Mouse (Mus musculus): ENCODE data around the gene Rnf150. TPM values are rescaled to one million over a fixed set of nuclear protein-coding genes. Genes with fewer than 3 reads are reported as not detected.

Rnf150 gene
- polyA plus RNA-seq, 1 experiment = 1.4 TPM

- TF ChIP-seq CTCF (IDR thresholded peaks at IDR 0.05; ENCODE audit: control insufficient read depth, insufficient read depth, low read length) = no peak
- TF ChIP-seq POLR2A (IDR thresholded peaks at IDR 0.05; ENCODE audit: borderline replicate concordance, control insufficient read depth, low read depth, low read length) = no peak
- H3K4me3 ChIP-seq (replicated peaks; ENCODE audit: control insufficient read depth, low read depth, low read length) = no peak overlapping the region
- 78% methylated on average over 4 of the region's 4 CpGs for WGBS
- H3K27ac ChIP-seq (ENCODE audit: control insufficient read depth, insufficient read depth, low read depth, low read length, poor library complexity) = no peak overlapping the region
- H3K4me1 ChIP-seq (ENCODE audit: control insufficient read depth, insufficient read depth, low read length) = no peaks in the 10 kb centered on the region; the same call in 1 of the 2 replicates
Observed at GRCm38 (mm10) chr8:82870840-82871490, 7.8 kb downstream of the Rnf150 start.

DNA sequence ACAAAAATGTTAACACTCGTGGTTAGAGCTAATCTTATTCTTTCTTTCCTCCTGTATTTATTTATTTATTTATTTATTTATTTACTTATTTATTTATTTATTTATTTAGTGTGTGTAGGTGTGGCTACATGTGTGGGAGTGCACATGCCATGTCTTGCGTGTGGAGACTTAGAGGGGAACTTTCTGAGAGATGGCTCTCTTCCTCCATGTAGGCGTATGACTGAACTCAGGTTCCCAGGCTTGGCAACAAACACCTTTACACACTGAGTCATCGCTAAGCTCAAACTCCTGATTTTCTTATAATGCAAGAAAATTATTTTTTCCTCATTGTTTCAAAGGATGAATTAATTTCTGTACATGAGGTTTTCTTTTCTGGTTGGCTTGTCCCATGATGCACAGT is 8.8 kb downstream of the Rnf150 start:
- no peak for TF ChIP-seq POLR2A (IDR thresholded peaks at IDR 0.05; ENCODE audit: borderline replicate concordance, control insufficient read depth, low read depth, low read length)
- TF ChIP-seq CTCF (IDR thresholded peaks at IDR 0.05; ENCODE audit: control insufficient read depth, insufficient read depth, low read length) = no peak
- WGBS = 62% methylated on average over 4 of the region's 4 CpGs
- Histone ChIP-seq H3K4me3 (replicated peaks; ENCODE audit: control insufficient read depth, low read depth, low read length) (no peak overlapping the region), H3K4me1 (ENCODE audit: control insufficient read depth, insufficient read depth, low read length) (no peaks in the 10 kb centered on the region; the same call in 1 of the 2 replicates), H3K27ac (ENCODE audit: control insufficient read depth, insufficient read depth, low read depth, low read length, poor library complexity) (no peak overlapping the region)

DNA sequence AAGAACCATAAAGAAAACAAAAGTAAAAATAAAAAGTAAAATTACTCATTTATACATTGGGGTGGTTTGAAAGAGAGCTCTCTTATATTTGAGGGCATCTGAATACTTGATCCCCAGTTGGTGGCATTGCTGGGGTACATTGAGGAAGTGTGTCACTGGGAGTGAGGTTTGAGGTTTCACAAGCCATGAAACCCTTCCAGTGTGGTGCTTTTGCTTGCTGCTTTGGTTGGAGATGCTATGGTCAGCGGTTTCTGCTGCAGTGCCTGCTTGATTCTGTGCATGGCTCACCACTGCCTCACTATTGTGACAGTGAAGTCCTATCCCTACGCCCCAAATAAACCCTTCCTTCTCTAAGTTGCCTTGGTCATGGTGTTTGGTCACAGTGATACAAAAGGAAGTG is 10.9 kb downstream of the Rnf150 start:
- WGBS = 10% methylated on average over 2 of the region's 2 CpGs

GRCm38 (mm10) chr8:82875135-82875534 is 12.0 kb downstream of the Rnf150 start:
- Histone ChIP-seq H3K27ac (ENCODE audit: control insufficient read depth, insufficient read depth, low read depth, low read length, poor library complexity) (no peak overlapping the region), H3K4me1 (ENCODE audit: control insufficient read depth, insufficient read depth, low read length) (no peaks in the 10 kb centered on the region; the same call in 1 of the 2 replicates), H3K4me3 (replicated peaks; ENCODE audit: control insufficient read depth, low read depth, low read length) (no peak overlapping the region)
- 10% methylated on average over 7 of the region's 7 CpGs for WGBS
- TF ChIP-seq CTCF (IDR thresholded peaks at IDR 0.05; ENCODE audit: control insufficient read depth, insufficient read depth, low read length) = no peak
- TF ChIP-seq POLR2A (IDR thresholded peaks at IDR 0.05; ENCODE audit: borderline replicate concordance, control insufficient read depth, low read depth, low read length) = no peak

More for the DNA sequence above, 10.9 kb downstream of the Rnf150 start:
- Histone ChIP-seq H3K4me3 (replicated peaks; ENCODE audit: control insufficient read depth, low read depth, low read length) (no peak overlapping the region), H3K4me1 (ENCODE audit: control insufficient read depth, insufficient read depth, low read length) (no peaks in the 10 kb centered on the region; the same call in 1 of the 2 replicates), H3K27ac (ENCODE audit: control insufficient read depth, insufficient read depth, low read depth, low read length, poor library complexity) (no peak overlapping the region)
- no peak for TF ChIP-seq CTCF (IDR thresholded peaks at IDR 0.05; ENCODE audit: control insufficient read depth, insufficient read depth, low read length)
- TF ChIP-seq POLR2A (IDR thresholded peaks at IDR 0.05; ENCODE audit: borderline replicate concordance, control insufficient read depth, low read depth, low read length) = no peak

DNA sequence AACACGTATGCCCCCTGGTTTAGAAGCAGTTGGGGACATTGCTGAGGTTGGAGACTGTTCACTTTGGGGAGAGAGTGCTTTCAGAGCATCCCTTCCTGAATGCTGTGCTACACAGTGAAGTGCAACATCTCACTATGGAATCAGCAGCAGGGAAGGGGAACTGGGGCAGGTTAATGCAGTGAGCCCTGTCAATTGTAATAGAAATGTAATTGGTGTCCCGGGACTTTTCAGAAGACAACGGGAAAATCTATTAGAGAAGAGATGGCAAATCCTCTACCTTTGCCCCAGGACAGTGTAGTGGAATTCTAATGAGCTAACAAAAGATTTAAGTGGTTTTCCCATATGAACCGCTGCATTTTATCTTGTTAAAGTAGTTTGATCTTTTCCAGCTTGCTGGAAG is 21.3 kb downstream of the Rnf150 start:
- H3K27ac ChIP-seq (ENCODE audit: control insufficient read depth, insufficient read depth, low read depth, low read length, poor library complexity) = no peak overlapping the region
- TF ChIP-seq POLR2A (IDR thresholded peaks at IDR 0.05; ENCODE audit: borderline replicate concordance, control insufficient read depth, low read depth, low read length) (no peak), CTCF (IDR thresholded peaks at IDR 0.05; ENCODE audit: control insufficient read depth, insufficient read depth, low read length) (no peak)
- WGBS = 73% methylated on average over 4 of the region's 4 CpGs
- H3K4me1 ChIP-seq (ENCODE audit: control insufficient read depth, insufficient read depth, low read length) = no peaks in the 10 kb centered on the region
- H3K4me3 ChIP-seq (replicated peaks; ENCODE audit: control insufficient read depth, low read depth, low read length) = no peak overlapping the region

- WGBS = 86% methylated on average over 4 of the region's 4 CpGs
- TF ChIP-seq CTCF (IDR thresholded peaks at IDR 0.05; ENCODE audit: control insufficient read depth, insufficient read depth, low read length) (no peak), POLR2A (IDR thresholded peaks at IDR 0.05; ENCODE audit: borderline replicate concordance, control insufficient read depth, low read depth, low read length) (no peak)
Observed at GRCm38 (mm10) chr8:82887234-82887633, 24.1 kb downstream of the Rnf150 start.

DNA sequence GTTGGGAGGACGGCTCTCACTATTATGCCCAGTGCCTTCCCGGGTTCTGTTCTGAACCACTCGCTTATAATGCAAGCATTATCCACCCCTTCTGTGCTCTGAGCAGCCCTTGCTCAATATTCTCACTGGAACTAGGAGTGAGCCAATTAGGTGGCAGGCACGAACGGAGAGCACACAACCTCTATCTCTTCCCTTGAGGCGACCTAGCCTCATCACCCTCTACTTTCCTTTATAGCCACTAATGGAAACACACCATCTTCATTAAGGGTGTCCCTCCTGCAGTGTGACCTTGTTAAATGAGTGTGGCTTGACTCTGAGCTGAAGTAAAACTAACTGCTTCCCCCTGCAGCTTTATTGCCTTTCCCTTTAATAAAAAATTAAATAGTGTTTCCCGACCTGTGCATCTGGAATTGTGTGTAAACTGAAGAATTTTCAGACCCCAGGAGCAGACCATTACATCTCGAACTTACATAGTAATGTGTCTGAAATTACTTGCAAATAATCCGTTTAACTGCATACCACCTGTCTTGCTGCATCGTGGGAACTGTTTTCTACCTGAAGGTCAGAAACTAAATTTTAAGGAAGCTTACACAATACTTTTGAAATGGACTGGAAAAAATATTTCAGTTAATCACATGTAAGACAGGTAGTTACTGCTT is 26.0 kb downstream of the Rnf150 start:
- 76% methylated on average over 10 of the region's 10 CpGs for WGBS
- no peak for TF ChIP-seq POLR2A (IDR thresholded peaks at IDR 0.05; ENCODE audit: borderline replicate concordance, control insufficient read depth, low read depth, low read length)
- no peak for TF ChIP-seq CTCF (IDR thresholded peaks at IDR 0.05; ENCODE audit: control insufficient read depth, insufficient read depth, low read length)

More at GRCm38 (mm10) chr8:82887234-82887633, 24.1 kb downstream of the Rnf150 start:
- no peak overlapping the region for H3K27ac ChIP-seq (ENCODE audit: control insufficient read depth, insufficient read depth, low read depth, low read length, poor library complexity)
- H3K4me3 ChIP-seq (replicated peaks; ENCODE audit: control insufficient read depth, low read depth, low read length) = no peak overlapping the region
- no peaks in the 10 kb centered on the region for H3K4me1 ChIP-seq (ENCODE audit: control insufficient read depth, insufficient read depth, low read length)

DNA sequence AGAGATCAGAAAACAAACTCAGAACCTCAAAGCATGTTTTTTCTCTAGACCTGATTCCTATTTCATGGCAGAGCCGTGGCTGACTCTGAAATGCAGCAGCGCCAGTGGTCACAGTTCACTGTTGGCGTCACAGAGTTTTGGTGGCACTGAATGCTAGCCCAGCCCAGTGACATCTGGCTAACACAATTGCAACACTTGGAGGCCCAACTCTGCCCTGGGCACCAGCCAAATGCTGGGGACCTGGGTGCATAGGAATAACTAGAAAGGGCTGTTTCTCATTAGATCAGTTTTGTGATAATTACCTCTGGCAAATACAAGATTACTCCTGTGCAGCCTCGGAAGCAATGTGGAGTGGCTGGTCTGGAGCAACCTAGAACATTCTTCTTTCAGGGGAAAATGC is 31.9 kb downstream of the Rnf150 start:
- Histone ChIP-seq H3K27ac (ENCODE audit: control insufficient read depth, insufficient read depth, low read depth, low read length, poor library complexity) (no peak overlapping the region), H3K4me3 (replicated peaks; ENCODE audit: control insufficient read depth, low read depth, low read length) (no peak overlapping the region), H3K4me1 (ENCODE audit: control insufficient read depth, insufficient read depth, low read length) (no peaks in the 10 kb centered on the region)
- TF ChIP-seq POLR2A (IDR thresholded peaks at IDR 0.05; ENCODE audit: borderline replicate concordance, control insufficient read depth, low read depth, low read length) (no peak), CTCF (IDR thresholded peaks at IDR 0.05; ENCODE audit: control insufficient read depth, insufficient read depth, low read length) (no peak)
- 74% methylated on average over 4 of the region's 4 CpGs for WGBS

More for the DNA sequence above, 26.0 kb downstream of the Rnf150 start:
- Histone ChIP-seq H3K27ac (ENCODE audit: control insufficient read depth, insufficient read depth, low read depth, low read length, poor library complexity) (no peak overlapping the region), H3K4me1 (ENCODE audit: control insufficient read depth, insufficient read depth, low read length) (no peaks in the 10 kb centered on the region), H3K4me3 (replicated peaks; ENCODE audit: control insufficient read depth, low read depth, low read length) (no peak overlapping the region)
